Mouse (Mus musculus): ENCODE results near the gene Clrn2. TPM values are rescaled to one million over a fixed set of nuclear protein-coding genes. Genes with fewer than 3 reads are reported as not detected.
A peak's percentile ranks its signal among the peaks of the same experiment; 100 is the strongest.

Gene Clrn2
- polyA plus RNA-seq, 1 experiment from 2014 or later = 0.28 TPM

DNA sequence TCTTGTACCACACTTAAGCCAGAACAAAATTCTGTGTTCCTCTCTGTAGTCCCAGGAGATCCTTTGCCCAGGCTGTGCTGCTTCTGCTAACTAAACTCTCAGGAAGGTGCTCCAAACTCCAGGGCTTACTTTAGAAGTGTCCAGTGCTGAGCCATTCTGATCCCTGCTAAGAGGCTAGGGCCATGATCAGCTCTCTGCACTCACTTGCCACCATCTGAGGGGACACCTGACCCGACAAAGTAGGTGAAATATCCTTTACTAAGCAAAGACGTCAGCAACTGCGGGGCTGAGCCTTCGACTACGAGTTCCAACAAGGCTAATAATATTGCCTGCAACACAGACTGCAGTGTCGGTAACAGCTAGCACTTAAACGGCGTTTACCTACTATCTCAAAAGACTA, 4.3 kb upstream of the Clrn2 start:
- Histone ChIP-seq H3K9ac (ENCODE audit: low read depth, low read length) (peak overlapping the region; percentile 82), H3K4me1 (ENCODE audit: control insufficient read depth, insufficient read depth, low read depth, low read length) (peaks cover 9% of the 10 kb centered on the region), H3K27me3 (replicated peaks; ENCODE audit: control insufficient read depth, insufficient read depth, low read length) (no peaks in the 10 kb centered on the region), H3K4me3 (ENCODE audit: low read length) (peak overlapping the region; percentile 71), H3K27ac (ENCODE audit: low read depth, low read length) (no peak overlapping the region), H3K9me3 (ENCODE audit: control insufficient read depth, low read length) (no peaks in the 10 kb centered on the region), H3K4me2 (ENCODE audit: low read length) (peak overlapping the region; percentile 99), H3K36me3 (ENCODE audit: control insufficient read depth, insufficient read depth, low read length) (no peaks in the 10 kb centered on the region)
- WGBS = under 1% methylated on average over 8 of the region's 8 CpGs
- ATAC-seq = no peak

DNA sequence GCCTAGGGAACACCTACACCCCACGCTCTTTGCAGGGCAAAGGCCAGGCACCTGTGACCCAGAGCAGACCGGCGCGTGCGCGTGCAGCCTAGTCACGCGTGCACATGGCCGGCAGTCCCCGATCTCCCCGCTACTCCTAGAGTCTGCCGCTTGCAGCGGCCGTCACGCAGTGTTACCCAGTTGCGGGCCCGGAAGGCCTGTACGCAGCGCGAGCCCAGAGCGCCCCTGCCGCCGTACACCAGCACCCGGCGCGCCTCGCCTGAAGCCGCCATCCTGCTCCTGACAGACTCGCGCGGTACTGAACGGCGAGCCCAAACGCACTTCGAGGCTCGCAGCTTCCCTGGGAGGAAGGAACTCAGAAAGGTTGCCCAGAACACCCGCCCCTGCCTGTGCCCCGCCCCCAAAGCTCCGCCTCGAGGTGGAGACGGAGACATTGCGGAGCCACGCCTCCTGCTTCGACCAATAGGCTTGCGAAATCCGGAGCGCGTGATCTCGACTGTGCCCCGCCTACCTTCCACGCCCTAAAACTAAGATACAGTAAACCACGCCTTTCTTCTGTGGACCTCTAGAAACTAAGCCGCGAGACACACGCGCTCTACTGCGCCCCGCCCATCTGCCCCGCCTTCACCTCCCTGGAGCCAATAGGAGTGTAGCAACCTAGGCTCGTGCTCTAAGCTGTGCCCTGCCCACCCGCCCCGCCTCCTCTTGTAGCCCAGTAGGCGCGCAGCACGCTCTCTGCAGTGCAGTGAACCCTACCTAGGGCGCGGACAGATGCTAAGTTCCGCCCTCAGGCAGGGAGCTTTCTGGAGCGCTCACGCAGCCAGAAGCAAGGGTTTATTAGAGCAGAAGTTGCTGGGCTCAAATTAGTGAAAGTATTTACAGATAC, 3.5 kb upstream of the Clrn2 start, which contains the start of gene Qdpr:
Gene Qdpr, minus strand, starts transcription at position 406 of the 886 bp plus-strand sequence.
- Histone ChIP-seq H3K36me3 (ENCODE audit: control insufficient read depth, insufficient read depth, low read length) (no peaks in the 10 kb centered on the region), H3K27ac (ENCODE audit: low read depth, low read length) (peak within 1 kb of the TSS; percentile 78), H3K9ac (ENCODE audit: low read depth, low read length) (peak within 1 kb of the TSS; percentile 82), H3K9me3 (ENCODE audit: control insufficient read depth, low read length) (no peaks in the 10 kb centered on the region), H3K4me3 (ENCODE audit: low read length) (peak within 1 kb of the TSS; percentile 71), H3K27me3 (replicated peaks; ENCODE audit: control insufficient read depth, insufficient read depth, low read length) (no peaks in the 10 kb centered on the region), H3K4me1 (ENCODE audit: control insufficient read depth, insufficient read depth, low read depth, low read length) (peaks cover 9% of the 10 kb centered on the region), H3K4me2 (ENCODE audit: low read length) (peak within 1 kb of the TSS; percentile 99)
- WGBS = under 1% methylated on average over 69 of the region's 70 CpGs
- peak; percentile 99 for ATAC-seq

DNA sequence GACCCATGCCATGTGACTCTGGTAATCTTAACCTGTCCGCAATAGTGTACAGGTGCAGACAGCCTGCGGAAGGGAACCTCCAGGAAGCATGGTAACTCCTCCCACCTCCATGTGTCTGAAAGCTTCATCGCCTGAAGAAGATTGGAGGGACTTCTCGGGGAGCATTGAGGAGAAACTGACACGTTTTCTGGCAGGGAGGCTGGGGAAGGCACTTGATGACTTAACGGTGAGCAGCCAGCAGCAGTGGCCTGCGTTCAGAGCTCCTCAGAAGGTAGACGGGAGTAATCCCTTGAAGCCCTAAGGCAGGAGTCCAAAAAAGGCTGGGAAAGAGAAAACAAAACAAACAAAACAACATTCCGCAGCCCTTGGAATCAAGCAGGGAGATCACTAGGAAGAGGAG, 905 bp downstream of the Clrn2 start:
- 50% methylated on average over 9 of the region's 9 CpGs for WGBS
- Histone ChIP-seq H3K4me3 (ENCODE audit: low read length) (no peak overlapping the region), H3K36me3 (ENCODE audit: control insufficient read depth, insufficient read depth, low read length) (no peaks in the 10 kb centered on the region), H3K4me2 (ENCODE audit: low read length) (no peak overlapping the region), H3K9me3 (ENCODE audit: control insufficient read depth, low read length) (no peaks in the 10 kb centered on the region), H3K4me1 (ENCODE audit: control insufficient read depth, insufficient read depth, low read depth, low read length) (no peaks in the 10 kb centered on the region), H3K27me3 (replicated peaks; ENCODE audit: control insufficient read depth, insufficient read depth, low read length) (no peaks in the 10 kb centered on the region), H3K27ac (ENCODE audit: low read depth, low read length) (no peak overlapping the region), H3K9ac (ENCODE audit: low read depth, low read length) (no peak overlapping the region)
- no peak for ATAC-seq

DNA sequence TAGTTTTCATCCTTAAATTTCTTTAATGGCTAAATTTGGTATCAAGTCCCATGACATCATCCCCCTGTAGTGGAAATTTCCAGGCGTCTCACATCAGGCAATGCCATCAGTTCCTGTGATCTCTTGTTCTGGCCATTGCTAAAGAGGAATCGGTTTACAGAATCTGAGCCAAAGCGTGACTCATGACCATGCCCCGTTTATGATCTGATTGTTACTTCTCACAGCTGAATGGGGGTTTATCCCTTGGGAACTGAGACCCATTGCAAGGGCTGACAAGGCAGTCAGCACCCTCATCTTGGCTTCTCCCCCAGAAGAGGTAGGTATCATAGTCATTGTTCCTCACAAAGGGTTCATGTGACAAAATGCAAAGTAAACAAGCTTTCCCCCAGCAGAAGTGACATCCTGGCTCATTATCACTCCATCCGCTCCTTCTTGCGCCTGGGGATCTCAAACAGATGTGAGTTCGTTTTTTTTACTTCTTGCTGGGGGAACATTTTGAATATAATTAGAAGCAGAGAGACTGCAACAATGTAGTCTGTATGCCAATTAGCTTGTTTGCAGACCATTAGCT, 19.4 kb downstream of the Clrn2 start:
- Histone ChIP-seq H3K27me3 (replicated peaks; ENCODE audit: control insufficient read depth, insufficient read depth, low read length) (no peaks in the 10 kb centered on the region), H3K9ac (ENCODE audit: low read depth, low read length) (no peak overlapping the region), H3K9me3 (ENCODE audit: control insufficient read depth, low read length) (no peaks in the 10 kb centered on the region), H3K4me1 (ENCODE audit: control insufficient read depth, insufficient read depth, low read depth, low read length) (peaks cover 6% of the 10 kb centered on the region; the same call in 1 of the 2 replicates), H3K36me3 (ENCODE audit: control insufficient read depth, insufficient read depth, low read length) (no peaks in the 10 kb centered on the region), H3K4me2 (ENCODE audit: low read length) (no peak overlapping the region), H3K27ac (ENCODE audit: low read depth, low read length) (no peak overlapping the region), H3K4me3 (ENCODE audit: low read length) (no peak overlapping the region)
- no peak for ATAC-seq
- WGBS = 59% methylated on average over 7 of the region's 7 CpGs

DNA sequence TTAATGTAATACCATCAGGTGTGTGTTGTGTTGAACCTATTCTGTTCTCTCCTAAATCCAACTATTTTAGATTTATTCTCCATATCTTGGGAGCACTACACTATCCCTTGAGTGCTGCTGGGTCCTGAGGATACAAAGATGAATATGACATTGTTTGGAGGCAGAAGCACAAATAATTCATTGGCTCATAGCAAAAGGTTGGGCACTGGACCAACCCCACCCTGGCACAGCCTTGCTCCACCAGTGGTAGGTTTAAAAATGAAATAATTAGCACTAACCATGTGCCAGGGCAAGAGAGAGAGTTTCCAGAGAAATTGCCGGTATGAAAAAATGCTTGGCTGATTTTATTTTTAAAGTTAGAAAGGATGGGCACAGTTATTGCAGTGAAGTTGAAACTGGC, 20.0 kb downstream of the Clrn2 start:
- no peak overlapping the region for H3K9ac ChIP-seq (ENCODE audit: low read depth, low read length)
- H3K4me1 ChIP-seq (ENCODE audit: control insufficient read depth, insufficient read depth, low read depth, low read length) = peaks cover 6% of the 10 kb centered on the region; the same call in 1 of the 2 replicates
- WGBS = 72% methylated on average over 1 of the region's 1 CpGs
- no peaks in the 10 kb centered on the region for H3K9me3 ChIP-seq (ENCODE audit: control insufficient read depth, low read length)
- H3K36me3 ChIP-seq (ENCODE audit: control insufficient read depth, insufficient read depth, low read length) = no peaks in the 10 kb centered on the region
- H3K4me2 ChIP-seq (ENCODE audit: low read length) = no peak overlapping the region
- H3K27me3 ChIP-seq (replicated peaks; ENCODE audit: control insufficient read depth, insufficient read depth, low read length) = no peaks in the 10 kb centered on the region
- no peak overlapping the region for H3K4me3 ChIP-seq (ENCODE audit: low read length)
- ATAC-seq = no peak
- H3K27ac ChIP-seq (ENCODE audit: low read depth, low read length) = no peak overlapping the region

DNA sequence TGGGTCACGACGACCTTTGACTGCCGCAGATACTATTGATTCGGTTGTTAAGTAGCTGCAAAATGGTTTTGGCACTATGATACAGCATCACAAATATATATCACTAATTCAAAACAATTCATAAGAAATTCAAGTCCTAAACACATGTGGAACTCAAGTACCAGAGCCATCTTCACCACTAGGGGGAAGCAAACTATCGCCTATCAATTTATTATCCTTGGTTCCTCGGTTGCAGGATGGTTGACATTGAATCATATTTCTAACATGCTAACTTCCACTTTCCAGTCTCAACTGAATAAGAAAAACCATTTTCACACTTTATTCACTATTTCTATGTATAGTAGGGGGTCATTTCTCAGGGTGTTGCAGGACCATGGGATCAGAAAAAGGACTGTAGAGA, 20.7 kb downstream of the Clrn2 start:
- peak; percentile 73 for ATAC-seq
- H3K27me3 ChIP-seq (replicated peaks; ENCODE audit: control insufficient read depth, insufficient read depth, low read length) = no peaks in the 10 kb centered on the region; the same call in 1 of the 2 replicates
- no peak overlapping the region for H3K4me2 ChIP-seq (ENCODE audit: low read length)
- no peaks in the 10 kb centered on the region for H3K9me3 ChIP-seq (ENCODE audit: control insufficient read depth, low read length)
- peaks cover 6% of the 10 kb centered on the region; the same call in 1 of the 2 replicates for H3K4me1 ChIP-seq (ENCODE audit: control insufficient read depth, insufficient read depth, low read depth, low read length)
- no peak overlapping the region for H3K9ac ChIP-seq (ENCODE audit: low read depth, low read length)
- no peak overlapping the region for H3K27ac ChIP-seq (ENCODE audit: low read depth, low read length)
- no peak overlapping the region for H3K4me3 ChIP-seq (ENCODE audit: low read length)
- WGBS = 32% methylated on average over 6 of the region's 6 CpGs
- H3K36me3 ChIP-seq (ENCODE audit: control insufficient read depth, insufficient read depth, low read length) = no peaks in the 10 kb centered on the region

DNA sequence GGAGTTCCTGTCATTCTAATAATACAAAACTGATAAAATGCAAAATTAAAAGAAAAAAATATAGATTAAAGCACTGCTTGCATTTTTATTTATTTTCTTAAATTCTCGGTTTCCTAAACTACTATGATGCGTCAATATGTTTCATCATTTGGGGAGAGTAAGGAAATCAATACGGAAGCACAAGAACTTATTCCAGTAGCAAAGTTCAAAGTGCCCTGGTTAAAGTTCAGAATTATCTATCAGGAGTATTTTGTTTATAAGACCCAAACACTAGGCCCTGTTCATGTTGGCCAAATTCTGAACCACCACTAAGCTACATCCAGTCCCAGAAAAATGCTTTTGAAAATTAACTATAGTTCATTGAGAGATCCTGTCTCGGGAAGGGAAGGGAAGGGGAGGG, 21.2 kb downstream of the Clrn2 start:
- no peak overlapping the region for H3K27ac ChIP-seq (ENCODE audit: low read depth, low read length)
- peaks cover 6% of the 10 kb centered on the region; the same call in 1 of the 2 replicates for H3K4me1 ChIP-seq (ENCODE audit: control insufficient read depth, insufficient read depth, low read depth, low read length)
- WGBS = 79% methylated on average over 3 of the region's 4 CpGs
- no peak overlapping the region for H3K4me2 ChIP-seq (ENCODE audit: low read length)
- no peak for ATAC-seq
- no peak overlapping the region for H3K9ac ChIP-seq (ENCODE audit: low read depth, low read length)
- no peak overlapping the region for H3K4me3 ChIP-seq (ENCODE audit: low read length)
- H3K9me3 ChIP-seq (ENCODE audit: control insufficient read depth, low read length) = no peaks in the 10 kb centered on the region
- no peaks in the 10 kb centered on the region for H3K36me3 ChIP-seq (ENCODE audit: control insufficient read depth, insufficient read depth, low read length)
- no peaks in the 10 kb centered on the region; the same call in 1 of the 2 replicates for H3K27me3 ChIP-seq (replicated peaks; ENCODE audit: control insufficient read depth, insufficient read depth, low read length)

DNA sequence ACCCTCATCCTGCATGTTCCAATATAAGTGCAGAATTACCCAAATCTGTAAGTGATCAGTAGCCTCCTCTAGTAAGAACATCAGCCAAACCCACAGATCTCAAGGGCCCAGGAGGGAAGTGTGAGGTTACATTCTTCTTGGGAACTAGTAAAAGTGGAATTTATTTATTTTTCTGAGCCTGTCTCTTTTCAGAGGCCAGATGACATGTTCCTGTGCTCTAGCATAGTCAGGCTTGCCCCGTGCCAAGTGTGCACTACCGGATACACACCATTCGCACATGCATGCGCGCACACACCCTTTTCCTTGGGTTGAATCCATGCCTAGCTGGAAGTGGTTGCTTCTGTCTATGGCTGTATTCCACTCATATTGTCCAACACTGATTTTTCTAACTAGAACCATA, 22.2 kb downstream of the Clrn2 start:
- no peak for ATAC-seq
- no peaks in the 10 kb centered on the region for H3K36me3 ChIP-seq (ENCODE audit: control insufficient read depth, insufficient read depth, low read length)
- 83% methylated on average over 5 of the region's 5 CpGs for WGBS
- no peak overlapping the region for H3K4me3 ChIP-seq (ENCODE audit: low read length)
- no peak overlapping the region for H3K4me2 ChIP-seq (ENCODE audit: low read length)
- H3K9me3 ChIP-seq (ENCODE audit: control insufficient read depth, low read length) = no peaks in the 10 kb centered on the region
- peaks cover 6% of the 10 kb centered on the region; the same call in 1 of the 2 replicates for H3K4me1 ChIP-seq (ENCODE audit: control insufficient read depth, insufficient read depth, low read depth, low read length)
- H3K27ac ChIP-seq (ENCODE audit: low read depth, low read length) = no peak overlapping the region
- no peaks in the 10 kb centered on the region; the same call in 1 of the 2 replicates for H3K27me3 ChIP-seq (replicated peaks; ENCODE audit: control insufficient read depth, insufficient read depth, low read length)
- H3K9ac ChIP-seq (ENCODE audit: low read depth, low read length) = no peak overlapping the region

DNA sequence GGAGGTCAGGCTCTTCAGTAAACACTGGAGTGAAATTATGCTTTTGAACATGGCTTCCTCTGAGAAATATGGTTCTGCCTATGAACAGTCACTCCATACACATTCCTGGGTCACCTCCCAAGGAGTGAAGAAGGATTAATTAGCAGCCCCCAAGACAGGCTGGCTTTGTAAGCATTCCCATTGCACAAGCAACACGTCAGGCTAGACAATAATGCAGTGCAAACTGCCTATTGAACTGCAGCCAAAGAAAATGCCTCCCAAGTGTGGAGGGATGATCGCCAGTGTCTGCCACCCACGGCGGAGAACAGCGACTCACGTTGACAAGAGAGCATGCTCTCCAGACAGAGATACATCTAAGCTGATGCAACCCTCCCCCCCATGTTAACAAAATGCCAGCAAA, 22.7 kb downstream of the Clrn2 start:
- Histone ChIP-seq H3K4me2 (ENCODE audit: low read length) (peak overlapping the region; percentile 23), H3K9me3 (ENCODE audit: control insufficient read depth, low read length) (no peaks in the 10 kb centered on the region), H3K4me1 (ENCODE audit: control insufficient read depth, insufficient read depth, low read depth, low read length) (peaks cover 6% of the 10 kb centered on the region; the same call in 1 of the 2 replicates), H3K27ac (ENCODE audit: low read depth, low read length) (no peak overlapping the region), H3K4me3 (ENCODE audit: low read length) (no peak overlapping the region), H3K9ac (ENCODE audit: low read depth, low read length) (no peak overlapping the region), H3K36me3 (ENCODE audit: control insufficient read depth, insufficient read depth, low read length) (no peaks in the 10 kb centered on the region), H3K27me3 (replicated peaks; ENCODE audit: control insufficient read depth, insufficient read depth, low read length) (no peaks in the 10 kb centered on the region; the same call in 1 of the 2 replicates)
- 23% methylated on average over 6 of the region's 6 CpGs for WGBS
- 0 out of 2 replicates have a peak, but pooled peaks have one; percentile 14 for ATAC-seq
